Comparison of ENCODE assay signal across 8 mouse cellular contexts in genomic region chr3:151298325-151298724, GRCm38 (mm10).
DNase-seq lines count a peak whose midpoint lies in the region; ATAC-seq lines count a peak whose summit lies in the region.

No protein-coding gene starts in this region.

- H3K9ac ChIP-seq in heart, embryonic 16.5 days (ENCODE audit: low read length) = no peak overlapping the region
- H3K9ac ChIP-seq in forebrain, embryonic 15.5 days (replicated peaks) = no peak overlapping the region

- no peaks in the 10 kb centered on the region for H3K9me3 ChIP-seq in heart, embryonic 10.5 days
- H3K9me3 ChIP-seq in heart, embryonic 16.5 days (replicated peaks; ENCODE audit: control insufficient read depth, low read length) = no peaks in the 10 kb centered on the region
- H3K9me3 ChIP-seq in forebrain, embryonic 15.5 days = no peaks in the 10 kb centered on the region

- WGBS in heart, embryonic 10.5 days = 69% methylated on average over 2 of the region's 2 CpGs
- WGBS in heart, embryonic 16.5 days = 37% methylated on average over 2 of the region's 2 CpGs
- WGBS in forebrain, embryonic 15.5 days = 76% methylated on average over 2 of the region's 2 CpGs

- no peak overlapping the region for H3K27ac ChIP-seq in heart, embryonic 10.5 days
- no peak overlapping the region for H3K27ac ChIP-seq in heart, embryonic 16.5 days (ENCODE audit: low read length)
- H3K27ac ChIP-seq in forebrain, embryonic 15.5 days (replicated peaks) = no peak overlapping the region

- no peaks in the 10 kb centered on the region for H3K36me3 ChIP-seq in heart, embryonic 10.5 days
- no peaks in the 10 kb centered on the region for H3K36me3 ChIP-seq in heart, embryonic 16.5 days (ENCODE audit: control insufficient read depth, insufficient read depth)
- no peaks in the 10 kb centered on the region for H3K36me3 ChIP-seq in forebrain, embryonic 15.5 days

- H3K4me3 ChIP-seq in heart, embryonic 10.5 days = no peak overlapping the region
- no peak overlapping the region for H3K4me3 ChIP-seq in heart, embryonic 16.5 days (ENCODE audit: low read length)
- no peak overlapping the region for H3K4me3 ChIP-seq in forebrain, embryonic 15.5 days

- peak; percentile 11 to 56 for DNase-seq in heart, adult 18-20 months
- no peak for DNase-seq in heart, embryonic 10.5 days (ENCODE audit: low spot score)
- DNase-seq in adrenal gland, postnatal 10 days = peak; percentile 23
- DNase-seq in lung, postnatal 10 days = peak; percentile 11
- DNase-seq in thymus, postnatal 10 days (ENCODE audit: low spot score in 2 of 2) = no peak

- 0 out of 2 replicates have a peak, but pooled peaks have one; percentile 23 for ATAC-seq in heart, embryonic 16.5 days (replicated peaks; ENCODE audit: extremely low read depth, insufficient read depth, low FRiP score)
- ATAC-seq in forebrain, embryonic 15.5 days (replicated peaks) = no peak
- ATAC-seq in inflammation-experienced regulatory T-cells, adult 6 months = no peak

- peaks cover 5% of the 10 kb centered on the region for H3K4me1 ChIP-seq in heart, embryonic 10.5 days
- no peaks in the 10 kb centered on the region for H3K4me1 ChIP-seq in heart, embryonic 16.5 days (ENCODE audit: control insufficient read depth, insufficient read depth, low read length)
- H3K4me1 ChIP-seq in forebrain, embryonic 15.5 days = no peaks in the 10 kb centered on the region

- no peak overlapping the region for H3K4me2 ChIP-seq in heart, embryonic 16.5 days (ENCODE audit: low read depth, low read length)
- no peak overlapping the region for H3K4me2 ChIP-seq in forebrain, embryonic 15.5 days (replicated peaks)

- no peaks in the 10 kb centered on the region for H3K27me3 ChIP-seq in heart, embryonic 10.5 days (ENCODE audit: insufficient read depth, poor library complexity, severe bottlenecking)
- H3K27me3 ChIP-seq in heart, embryonic 16.5 days (ENCODE audit: control insufficient read depth, insufficient read depth, low read length) = no peaks in the 10 kb centered on the region
- H3K27me3 ChIP-seq in forebrain, embryonic 15.5 days = no peaks in the 10 kb centered on the region

Comparison
In these comparisons a context has a peak if more than half of its experiments do, and no peak if none do; other contexts are left out.
1. DNase-seq: peak in heart, adult 18-20 months (2 of 2), adrenal gland, postnatal 10 days (single experiment) and lung, postnatal 10 days (single experiment); none in heart, embryonic 10.5 days (single experiment) and thymus, postnatal 10 days (0 of 2).